Mouse (Mus musculus) splenic B cell, adult 2 months (primary cell): Measurements from ENCODE around the gene Fbxo47.

ENCODE experiments used
- DNase-seq: peaks from one replicate; pipeline ENCODE4 v3.0.0-alpha.2; 2011; ENCODE audit warnings: low read depth, low spot score
- H3K27me3 ChIP-seq: 2 replicates; pipeline ENCODE4 v1.6.1; 2012; ENCODE audit warnings: mild to moderate bottlenecking, low read length, moderate library complexity, mixed read lengths; ENCODE audit not compliant: control insufficient read depth, poor library complexity, insufficient read depth, severe bottlenecking
- H3K36me3 ChIP-seq: 2 replicates; pipeline ENCODE4 v1.6.1; 2012; ENCODE audit warnings: mild to moderate bottlenecking, low read length, moderate library complexity, mixed read lengths; ENCODE audit not compliant: control insufficient read depth, poor library complexity, insufficient read depth, severe bottlenecking

Gene Fbxo47

GRCm38 (mm10) chr11:97883918-97884600 is at the start of gene Fbxo47:
Gene Fbxo47, minus strand, starts transcription at chr11:97884154.
- DNase-seq = peak; percentile 98
- no peaks in the 10 kb centered on the region for H3K36me3 ChIP-seq

GRCm38 (mm10) chr11:97933553-97933952 is 49.6 kb upstream of the Fbxo47 start:
- no peak for DNase-seq
- Histone ChIP-seq H3K36me3 (no peaks in the 10 kb centered on the region), H3K27me3 (no peaks in the 10 kb centered on the region)

More at GRCm38 (mm10) chr11:97883918-97884600, at the start of gene Fbxo47:
- H3K27me3 ChIP-seq = no peaks in the 10 kb centered on the region

GRCm38 (mm10) chr11:97928905-97929304 is 45.0 kb upstream of the Fbxo47 start:
- H3K27me3 ChIP-seq = no peaks in the 10 kb centered on the region
- no peaks in the 10 kb centered on the region for H3K36me3 ChIP-seq
- DNase-seq = no peak

GRCm38 (mm10) chr11:97924217-97924616 is 40.3 kb upstream of the Fbxo47 start:
- Histone ChIP-seq H3K36me3 (no peaks in the 10 kb centered on the region), H3K27me3 (no peaks in the 10 kb centered on the region)
- DNase-seq = no peak

GRCm38 (mm10) chr11:97923639-97924038 is 39.7 kb upstream of the Fbxo47 start:
- Histone ChIP-seq H3K36me3 (no peaks in the 10 kb centered on the region), H3K27me3 (no peaks in the 10 kb centered on the region; the same call in 1 of the 2 replicates)
- no peak for DNase-seq

- H3K36me3 ChIP-seq = no peaks in the 10 kb centered on the region
- no peak for DNase-seq
- no peaks in the 10 kb centered on the region; the same call in 1 of the 2 replicates for H3K27me3 ChIP-seq
These were observed 32.1 kb upstream of the Fbxo47 start for GRCm38 (mm10) chr11:97915974-97916503.

- Histone ChIP-seq H3K36me3 (no peaks in the 10 kb centered on the region), H3K27me3 (no peaks in the 10 kb centered on the region; the same call in 1 of the 2 replicates)
- DNase-seq = no peak
These were observed 31.5 kb upstream of the Fbxo47 start for GRCm38 (mm10) chr11:97915471-97915870.

- no peak for DNase-seq
- H3K36me3 ChIP-seq = no peaks in the 10 kb centered on the region
- H3K27me3 ChIP-seq = no peaks in the 10 kb centered on the region
These were observed 29.2 kb upstream of the Fbxo47 start for GRCm38 (mm10) chr11:97913111-97913510.

GRCm38 (mm10) chr11:97908634-97909348 is 24.8 kb upstream of the Fbxo47 start:
- no peaks in the 10 kb centered on the region for H3K36me3 ChIP-seq
- DNase-seq = no peak
- 0 out of 2 replicates have a peak, but pooled peaks cover 1% of the 10 kb centered on the region for H3K27me3 ChIP-seq

GRCm38 (mm10) chr11:97907935-97908334 is 24.0 kb upstream of the Fbxo47 start:
- no peak for DNase-seq
- H3K27me3 ChIP-seq = 0 out of 2 replicates have a peak, but pooled peaks cover 1% of the 10 kb centered on the region

GRCm38 (mm10) chr11:97906905-97907304 is 23.0 kb upstream of the Fbxo47 start:
- Histone ChIP-seq H3K27me3 (0 out of 2 replicates have a peak, but pooled peaks cover 1% of the 10 kb centered on the region), H3K36me3 (no peaks in the 10 kb centered on the region)
- DNase-seq = no peak

More at GRCm38 (mm10) chr11:97907935-97908334, 24.0 kb upstream of the Fbxo47 start:
- H3K36me3 ChIP-seq = no peaks in the 10 kb centered on the region

- H3K36me3 ChIP-seq = no peaks in the 10 kb centered on the region
- DNase-seq = no peak
- H3K27me3 ChIP-seq = 0 out of 2 replicates have a peak, but pooled peaks cover 1% of the 10 kb centered on the region
These were observed 22.0 kb upstream of the Fbxo47 start for GRCm38 (mm10) chr11:97905941-97906340.

- 0 out of 2 replicates have a peak, but pooled peaks cover 1% of the 10 kb centered on the region for H3K27me3 ChIP-seq
- no peaks in the 10 kb centered on the region for H3K36me3 ChIP-seq
- DNase-seq = no peak
These were observed 21.6 kb upstream of the Fbxo47 start for GRCm38 (mm10) chr11:97905540-97905939.

GRCm38 (mm10) chr11:97904801-97905200 is 20.8 kb upstream of the Fbxo47 start:
- 0 out of 2 replicates have a peak, but pooled peaks cover 1% of the 10 kb centered on the region for H3K27me3 ChIP-seq
- no peaks in the 10 kb centered on the region for H3K36me3 ChIP-seq
- DNase-seq = no peak

GRCm38 (mm10) chr11:97901806-97902205 is 17.9 kb upstream of the Fbxo47 start:
- no peaks in the 10 kb centered on the region for H3K27me3 ChIP-seq
- DNase-seq = no peak
- H3K36me3 ChIP-seq = no peaks in the 10 kb centered on the region
